Mouse (Mus musculus): ENCODE measurements at regions not wholly inside any gene's neighbourhood (a gene's known extent, or its start where the extent isn't known, plus 50 kb on each side); places are given as distances from the start of the nearest gene placed in this dataset.

DNA sequence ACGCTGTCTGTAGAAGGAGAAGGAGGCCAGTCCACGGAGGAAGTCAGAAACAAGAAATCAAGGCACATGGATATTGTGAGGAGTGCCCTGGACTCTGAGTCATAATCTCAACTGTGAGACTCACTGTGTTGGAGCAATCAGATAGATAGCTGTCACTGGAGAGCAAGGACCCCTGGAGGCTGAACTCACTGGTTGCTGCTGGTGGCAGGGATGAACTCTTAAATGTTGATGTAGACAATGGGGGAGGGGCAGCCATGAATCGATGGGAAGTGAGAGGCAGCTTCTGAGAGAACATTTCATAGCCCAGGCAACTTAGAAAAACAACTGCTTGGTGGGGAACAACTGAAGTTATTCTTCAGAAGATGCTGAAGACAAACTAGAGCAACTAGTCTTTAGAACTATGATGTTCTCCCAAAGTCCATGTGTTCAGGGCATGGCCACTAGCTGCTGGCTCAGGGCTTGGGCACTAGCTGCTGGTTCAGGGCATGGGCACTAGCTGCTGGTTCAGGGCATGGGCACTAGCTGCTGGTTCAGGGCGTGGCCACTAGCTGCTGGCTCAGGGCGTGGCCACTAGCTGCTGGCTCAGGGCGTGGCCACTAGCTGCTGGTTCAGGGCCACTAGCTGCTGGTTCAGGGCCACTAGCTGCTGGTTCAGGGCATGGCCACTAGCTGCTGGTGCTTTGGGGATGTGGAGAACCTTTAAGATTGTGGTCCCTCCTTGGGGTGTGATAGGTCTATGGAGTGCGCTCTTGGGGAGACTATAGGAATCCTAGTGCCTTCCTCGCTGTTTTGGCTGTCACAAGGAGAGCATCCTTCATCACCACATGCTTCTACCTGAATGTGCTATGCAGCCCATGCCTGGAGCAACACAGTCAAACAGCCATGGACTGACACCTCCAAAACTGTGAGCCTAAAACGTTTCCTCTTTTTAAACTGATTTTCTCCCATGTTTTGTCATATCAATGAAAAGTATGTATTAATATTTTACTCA, 905.7 kb upstream of the Car8 start:
- Histone ChIP-seq H3K4me1 (ENCODE audit: control insufficient read depth, insufficient read depth, low read length) (no peaks in the 10 kb centered on the region), H3K4me3 (no peak overlapping the region), H3K79me2 (replicated peaks; ENCODE audit: control insufficient read depth, insufficient read depth, low read length) (no peaks in the 10 kb centered on the region), H3K27me3 (ENCODE audit: control insufficient read depth, insufficient read depth, low read length) (no peaks in the 10 kb centered on the region), H3K36me3 (ENCODE audit: control insufficient read depth, insufficient read depth, low read length) (no peaks in the 10 kb centered on the region), H3K27ac (no peak overlapping the region), H3K9ac (ENCODE audit: low read depth, low read length) (no peak overlapping the region)
- intact Hi-C loops (cut with DNase I) = no loop called here
- TF ChIP-seq EP300 (IDR thresholded peaks at IDR 0.05; ENCODE audit: insufficient read depth, low read depth, low read length) (no peak), POLR2A (IDR thresholded peaks at IDR 0.05; ENCODE audit: insufficient read depth, low read depth, low read length) (no peak), CTCF (IDR thresholded peaks at IDR 0.05) (no peak)
- no peak for DNase-seq
- 82% methylated on average over 9 of the region's 9 CpGs for WGBS

- Histone ChIP-seq H3K79me2 (replicated peaks; ENCODE audit: control insufficient read depth, insufficient read depth, low read length) (no peaks in the 10 kb centered on the region), H3K9ac (ENCODE audit: low read depth, low read length) (no peak overlapping the region), H3K36me3 (ENCODE audit: control insufficient read depth, insufficient read depth, low read length) (no peaks in the 10 kb centered on the region), H3K4me1 (ENCODE audit: control insufficient read depth, insufficient read depth, low read length) (no peaks in the 10 kb centered on the region), H3K27ac (no peak overlapping the region), H3K27me3 (ENCODE audit: control insufficient read depth, insufficient read depth, low read length) (no peaks in the 10 kb centered on the region), H3K4me3 (no peak overlapping the region)
- TF ChIP-seq POLR2A (IDR thresholded peaks at IDR 0.05; ENCODE audit: insufficient read depth, low read depth, low read length) (no peak), EP300 (IDR thresholded peaks at IDR 0.05; ENCODE audit: insufficient read depth, low read depth, low read length) (no peak), CTCF (IDR thresholded peaks at IDR 0.05) (no peak)
- no peak for DNase-seq
- 89% methylated on average over 3 of the region's 3 CpGs for WGBS
- intact Hi-C loops (cut with DNase I) = no loop called here
Measured at GRCm38 (mm10) chr4:9143087-9143486, 904.2 kb upstream of the Car8 start.

DNA sequence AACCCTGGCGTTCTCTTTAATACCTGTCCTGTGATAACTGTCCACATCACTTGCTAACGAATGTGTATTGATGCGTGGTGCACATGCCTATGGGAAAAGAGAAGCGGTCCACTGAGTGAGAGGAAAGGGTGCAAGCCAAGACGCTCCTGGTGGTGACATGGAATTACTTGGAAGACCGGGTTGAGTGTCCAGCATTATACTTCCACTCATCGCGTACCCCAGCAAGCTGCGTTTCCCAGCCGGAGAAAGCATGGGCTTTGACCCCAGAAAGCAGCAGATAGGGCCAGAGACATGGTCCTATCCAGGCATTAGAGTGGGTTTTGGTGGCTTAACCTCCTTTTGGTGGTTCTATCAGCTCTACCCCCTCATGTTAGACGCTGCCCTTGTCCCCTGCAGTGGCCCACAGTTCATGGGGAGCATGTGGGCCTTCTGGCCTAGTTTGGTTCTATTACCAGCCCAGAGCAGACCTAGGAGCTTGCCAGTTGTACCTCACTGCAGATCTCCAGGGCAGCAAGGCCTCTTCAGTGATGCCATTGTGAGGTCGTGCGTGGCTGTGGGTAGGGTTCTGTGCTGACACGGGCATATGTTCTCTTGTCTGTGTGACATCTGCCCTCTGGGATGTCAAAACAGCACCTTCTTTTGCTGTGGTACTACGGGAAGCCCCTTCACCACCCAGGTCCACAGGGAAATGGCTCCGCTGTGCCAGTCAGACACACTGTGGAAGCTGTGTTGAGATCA, 903.3 kb upstream of the Car8 start:
- intact Hi-C loops (cut with DNase I) = no loop called here
- no peak overlapping the region for H3K9ac ChIP-seq (ENCODE audit: low read depth, low read length)
- H3K27me3 ChIP-seq (ENCODE audit: control insufficient read depth, insufficient read depth, low read length) = no peaks in the 10 kb centered on the region

GRCm38 (mm10) chr4:9140691-9141090, 901.9 kb upstream of the Car8 start:
- Histone ChIP-seq H3K79me2 (replicated peaks; ENCODE audit: control insufficient read depth, insufficient read depth, low read length) (no peaks in the 10 kb centered on the region), H3K4me1 (ENCODE audit: control insufficient read depth, insufficient read depth, low read length) (no peaks in the 10 kb centered on the region), H3K27ac (no peak overlapping the region), H3K27me3 (ENCODE audit: control insufficient read depth, insufficient read depth, low read length) (no peaks in the 10 kb centered on the region), H3K4me3 (no peak overlapping the region), H3K36me3 (ENCODE audit: control insufficient read depth, insufficient read depth, low read length) (no peaks in the 10 kb centered on the region), H3K9ac (ENCODE audit: low read depth, low read length) (no peak overlapping the region)
- TF ChIP-seq EP300 (IDR thresholded peaks at IDR 0.05; ENCODE audit: insufficient read depth, low read depth, low read length) (no peak), CTCF (IDR thresholded peaks at IDR 0.05) (no peak), POLR2A (IDR thresholded peaks at IDR 0.05; ENCODE audit: insufficient read depth, low read depth, low read length) (no peak)
- intact Hi-C loops (cut with DNase I) = no loop called here
- WGBS = 88% methylated on average over 3 of the region's 3 CpGs
- no peak for DNase-seq

More for the DNA sequence above, 903.3 kb upstream of the Car8 start:
- 90% methylated on average over 16 of the region's 16 CpGs for WGBS
- Histone ChIP-seq H3K4me3 (no peak overlapping the region), H3K79me2 (replicated peaks; ENCODE audit: control insufficient read depth, insufficient read depth, low read length) (no peaks in the 10 kb centered on the region), H3K4me1 (ENCODE audit: control insufficient read depth, insufficient read depth, low read length) (no peaks in the 10 kb centered on the region), H3K27ac (no peak overlapping the region), H3K36me3 (ENCODE audit: control insufficient read depth, insufficient read depth, low read length) (no peaks in the 10 kb centered on the region)
- DNase-seq = no peak
- TF ChIP-seq CTCF (IDR thresholded peaks at IDR 0.05) (no peak), POLR2A (IDR thresholded peaks at IDR 0.05; ENCODE audit: insufficient read depth, low read depth, low read length) (no peak), EP300 (IDR thresholded peaks at IDR 0.05; ENCODE audit: insufficient read depth, low read depth, low read length) (no peak)

- Histone ChIP-seq H3K79me2 (replicated peaks; ENCODE audit: control insufficient read depth, insufficient read depth, low read length) (no peaks in the 10 kb centered on the region), H3K27ac (no peak overlapping the region), H3K9ac (ENCODE audit: low read depth, low read length) (no peak overlapping the region), H3K27me3 (ENCODE audit: control insufficient read depth, insufficient read depth, low read length) (no peaks in the 10 kb centered on the region), H3K4me1 (ENCODE audit: control insufficient read depth, insufficient read depth, low read length) (peaks cover 1% of the 10 kb centered on the region; the same call in 1 of the 2 replicates), H3K36me3 (ENCODE audit: control insufficient read depth, insufficient read depth, low read length) (no peaks in the 10 kb centered on the region), H3K4me3 (no peak overlapping the region)
- intact Hi-C loops (cut with DNase I) = loop anchor here (10.0 kb wide), 3 partner anchors 198 to 508 kb away; no protein-coding TSS in a partner anchor
- WGBS = 77% methylated on average over 13 of the region's 13 CpGs
- no peak for DNase-seq
- no peak for TF ChIP-seq POLR2A (IDR thresholded peaks at IDR 0.05; ENCODE audit: insufficient read depth, low read depth, low read length)
- no peak for TF ChIP-seq EP300 (IDR thresholded peaks at IDR 0.05; ENCODE audit: insufficient read depth, low read depth, low read length)
- TF ChIP-seq CTCF (IDR thresholded peaks at IDR 0.05) = no peak
Measured at GRCm38 (mm10) chr4:9136657-9137056, 897.8 kb upstream of the Car8 start.
